Comparison of ENCODE assay signal across 8 mouse cellular contexts in genomic region chr11:107629504-107629903, GRCm38 (mm10).
DNase-seq lines count a peak whose midpoint lies in the region; ATAC-seq and TF ChIP-seq lines count a peak whose summit lies in the region.

No protein-coding gene starts in this region.

- H3K4me1 ChIP-seq in forebrain, embryonic 14.5 days (ENCODE audit: control insufficient read depth, insufficient read depth, low read length), result no peaks in the 10 kb centered on the region
- H3K4me1 ChIP-seq in lung, postnatal 0 days (ENCODE audit: insufficient read depth, low read depth, low read length), result no peaks in the 10 kb centered on the region

- H3K9ac ChIP-seq in forebrain, embryonic 14.5 days (ENCODE audit: low read length), result no peak overlapping the region
- no peak overlapping the region for H3K9ac ChIP-seq in lung, postnatal 0 days (replicated peaks; ENCODE audit: low read depth)

- peak; percentile 85 for TF ChIP-seq CTCF in lung, postnatal 0 days (IDR thresholded peaks at IDR 0.05)

- 34% methylated on average over 4 of the region's 4 CpGs for WGBS in forebrain, embryonic 14.5 days
- WGBS in lung, postnatal 0 days, result 33% methylated on average over 4 of the region's 4 CpGs

- H3K36me3 ChIP-seq in forebrain, embryonic 14.5 days (ENCODE audit: control insufficient read depth, insufficient read depth, low read length), result peaks cover 39% of the 10 kb centered on the region
- peaks cover 16% of the 10 kb centered on the region; the same call in 1 of the 2 replicates for H3K36me3 ChIP-seq in lung, postnatal 0 days (ENCODE audit: insufficient read depth, low read length)

- no peak overlapping the region for H3K4me3 ChIP-seq in forebrain, embryonic 14.5 days (ENCODE audit: low read depth, low read length)
- no peak overlapping the region for H3K4me3 ChIP-seq in lung, postnatal 0 days (ENCODE audit: low read depth, low read length)

- H3K9me3 ChIP-seq in forebrain, embryonic 14.5 days (replicated peaks; ENCODE audit: control insufficient read depth, low read length), result no peaks in the 10 kb centered on the region
- H3K9me3 ChIP-seq in lung, postnatal 0 days (ENCODE audit: low read length), result no peaks in the 10 kb centered on the region

- H3K4me2 ChIP-seq in forebrain, embryonic 14.5 days (ENCODE audit: low read length), result no peak overlapping the region
- H3K4me2 ChIP-seq in lung, postnatal 0 days (replicated peaks; ENCODE audit: low read depth, low read length), result no peak overlapping the region

- peak; percentile 73 for ATAC-seq in forebrain, embryonic 14.5 days
- ATAC-seq in hematopoietic stem cell, adult 5-6 weeks (replicated peaks in 1 of 2; ENCODE audit: insufficient read depth in 1 of 2, low FRiP score in 2 of 2, low TSS enrichment in 1 of 2, low read depth in 1 of 2, poor library complexity in 2 of 2, severe bottlenecking in 2 of 2), result peak; percentile 62 to 73
- peak; percentile 70 for ATAC-seq in lung, postnatal 0 days

- no peak overlapping the region for H3K27ac ChIP-seq in forebrain, embryonic 14.5 days (ENCODE audit: low read depth, low read length)
- no peak overlapping the region for H3K27ac ChIP-seq in lung, postnatal 0 days (ENCODE audit: low read length)

- TF ChIP-seq EP300 in lung, postnatal 0 days (IDR thresholded peaks at IDR 0.05), result no peak

- peak; percentile 66 for DNase-seq in ES-CJ7 (ENCODE audit: low read depth, low spot score)
- peak; percentile 3 for DNase-seq in c-Kit-positive CD71-positive TER-119-negative erythroid progenitor cells, embryonic 14.5 days (ENCODE audit: low read depth)
- DNase-seq in forebrain, embryonic 14.5 days (ENCODE audit: low spot score), result peak; percentile 81
- DNase-seq in layer of hippocampus, adult 8-10 months (ENCODE audit: low spot score in 2 of 2), result peak; percentile 37 to 66
- peak; percentile 81 for DNase-seq in lung, postnatal 0 days (ENCODE audit: low spot score)
- peak; percentile 32 for DNase-seq in retina, adult 2 months (ENCODE audit: low read depth, low spot score)
- DNase-seq in urinary bladder, postnatal 36 days (ENCODE audit: low spot score in 2 of 2), result peak; percentile 34 to 44

- H3K27me3 ChIP-seq in forebrain, embryonic 14.5 days (replicated peaks; ENCODE audit: control insufficient read depth, insufficient read depth, low read length), result no peaks in the 10 kb centered on the region
- H3K27me3 ChIP-seq in lung, postnatal 0 days (replicated peaks; ENCODE audit: insufficient read depth, low read length), result no peaks in the 10 kb centered on the region

Comparison
In these comparisons a context has a peak if more than half of its experiments do, and no peak if none do; other contexts are left out.
1. DNase-seq: peak in every context shown above with its lines; median percentile 81 in forebrain, embryonic 14.5 days; 81 in lung, postnatal 0 days; 66 in ES-CJ7; 52 in layer of hippocampus, adult 8-10 months; 39 in urinary bladder, postnatal 36 days; 32 in retina, adult 2 months; 3 in c-Kit-positive CD71-positive TER-119-negative erythroid progenitor cells, embryonic 14.5 days.